Mouse (Mus musculus): ENCODE data around the gene 2010109A12Rik.

DNA sequence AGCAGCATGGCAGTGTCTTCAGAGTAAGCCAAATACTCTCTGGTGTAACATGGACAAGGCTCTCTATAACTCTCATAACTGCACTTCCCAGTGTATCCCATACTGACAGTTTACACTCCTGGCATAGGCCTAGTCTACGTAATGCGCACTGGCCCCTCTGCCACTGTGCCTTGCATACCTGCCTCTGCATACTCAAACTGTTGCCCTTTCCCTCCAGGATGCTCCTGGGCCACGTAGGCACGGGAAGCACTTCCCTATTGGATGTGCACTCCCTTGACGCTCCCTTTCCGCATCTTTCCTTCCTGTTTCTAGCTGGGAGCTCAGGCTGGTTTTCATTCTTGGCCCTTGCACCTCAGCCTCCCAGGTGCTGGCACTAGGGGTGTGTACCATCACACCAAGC, 21.8 kb upstream of the 2010109A12Rik start:
- no peak for TF ChIP-seq CTCF (IDR thresholded peaks at IDR 0.05; ENCODE audit: extremely low read depth, insufficient read depth, low read length)
- no peak for TF ChIP-seq POLR2A (IDR thresholded peaks at IDR 0.05; ENCODE audit: extremely low read depth, insufficient read depth, low read length)

Data from cortical plate, adult 2 months (tissue).